Mouse (Mus musculus) liver, adult 2 months (tissue): ENCODE results near the gene Ncln. TPM values are rescaled to one million over a fixed set of nuclear protein-coding genes. Genes with fewer than 3 reads are reported as not detected.

Experiments used
- DNase-seq: peaks from one replicate; pipeline ENCODE4 v3.0.0-alpha.2; 2011; ENCODE audit warnings: low read depth, low spot score; ENCODE audit errors: extremely low read depth
- H3K27ac ChIP-seq: fragments of 200-500 bp; replicated peaks from 2 replicates; pipeline ENCODE4 v1.5.1; 2012; ENCODE audit warnings: low read depth, mild to moderate bottlenecking, control low read depth, inconsistent platforms, low read length; ENCODE audit not compliant: insufficient read depth
- H3K27me3 ChIP-seq: fragments of 200-500 bp; 2 replicates; pipeline ENCODE4 v1.6.1; 2012; ENCODE audit warnings: mild to moderate bottlenecking, moderate library complexity, low read length, inconsistent platforms; ENCODE audit not compliant: control insufficient read depth, insufficient read depth
- H3K36me3 ChIP-seq: fragments of 200-500 bp; 2 replicates; pipeline ENCODE4 v1.6.1; 2012; ENCODE audit warnings: low read length, inconsistent platforms; ENCODE audit not compliant: control insufficient read depth, insufficient read depth
- H3K4me1 ChIP-seq: fragments of 200-500 bp; 2 replicates; pipeline ENCODE4 v1.6.1; 2011; ENCODE audit warnings: low read length; ENCODE audit not compliant: control insufficient read depth, insufficient read depth
- H3K4me3 ChIP-seq: fragments of 200-500 bp; 2 replicates; pipeline ENCODE4 v1.5.1; 2011; ENCODE audit warnings: low read depth, mild to moderate bottlenecking, control low read depth, low read length, moderate library complexity; ENCODE audit not compliant: insufficient read depth
- H3K79me2 ChIP-seq: fragments of 200-500 bp; 2 replicates; pipeline ENCODE4 v1.6.1; 2012; ENCODE audit warnings: inconsistent platforms, mild to moderate bottlenecking, low read length, moderate library complexity; ENCODE audit not compliant: control insufficient read depth, insufficient read depth
- H3K9ac ChIP-seq: fragments of 200-500 bp; 2 replicates; pipeline ENCODE4 v1.6.1; 2012; ENCODE audit warnings: low read depth, mild to moderate bottlenecking, control low read depth, inconsistent platforms, low read length
- CTCF ChIP-seq: fragments of 200-500 bp; IDR thresholded peaks from 2 replicates; pipeline ENCODE4 v1.5.1; 2011; ENCODE audit warnings: low read depth, low read length, control low read depth
- POLR2A ChIP-seq: fragments of 200-500 bp; IDR thresholded peaks from 2 replicates; pipeline ENCODE4 v1.6.1; 2011; ENCODE audit warnings: low read length, control low read depth; ENCODE audit not compliant: insufficient read depth; ENCODE audit errors: extremely low read depth
- WGBS: fragments of 180-500 bp; shearing (Covaris S2); methylation state at CpG from one replicate; pipeline ENCODE4 v1.1.7; 2018; 5-methylcytosine and 5-hydroxymethylcytosine counted together
- polyA plus RNA-seq: library from polyadenylated mRNA; depleted of rRNA; stranded (reverse); fragments of >200 nt; gene quantifications from 2 replicates; pipeline ENCODE4 v1.2.3, GENCODE M21; 2012
- total RNA-seq: library from RNA; depleted of rRNA; stranded (reverse); fragments of >200 nt; gene quantifications from 2 replicates; pipeline ENCODE4 v1.2.3, GENCODE M21; 2014

Ncln gene
- total and polyA plus RNA-seq, 2 experiments, result 31.6 to 159 TPM

DNA sequence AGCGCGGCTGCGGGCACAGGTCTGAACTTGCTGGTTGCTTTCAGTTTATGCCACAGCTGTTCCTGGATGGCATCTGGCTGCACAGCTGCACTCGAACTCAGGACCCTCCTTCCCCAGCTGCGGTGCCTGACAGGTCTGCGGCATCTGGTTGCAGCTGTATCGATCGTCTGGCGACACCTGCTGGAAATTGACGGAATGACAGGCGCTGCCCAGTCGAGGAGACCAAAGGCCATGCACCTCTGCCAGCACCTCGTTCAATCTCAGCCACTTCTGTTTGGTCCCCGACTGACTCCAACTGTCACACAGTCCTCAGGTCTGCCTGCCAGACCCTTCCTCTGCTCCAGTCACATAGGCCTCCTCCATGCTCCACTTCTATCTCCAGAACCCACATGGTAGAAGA lies 30.6 kb upstream of the Ncln start:
- no peaks in the 10 kb centered on the region for H3K27me3 ChIP-seq
- no peaks in the 10 kb centered on the region for H3K4me1 ChIP-seq
- DNase-seq, result peak; percentile 52
- no peak overlapping the region for H3K9ac ChIP-seq
- no peaks in the 10 kb centered on the region; the same call in 1 of the 2 replicates for H3K36me3 ChIP-seq
- no peaks in the 10 kb centered on the region for H3K79me2 ChIP-seq
- 10% methylated on average over 14 of the region's 14 CpGs for WGBS
- TF ChIP-seq CTCF, result peak; percentile 100
- TF ChIP-seq POLR2A, result no peak
- no peak overlapping the region for H3K27ac ChIP-seq
- no peak overlapping the region for H3K4me3 ChIP-seq

DNA sequence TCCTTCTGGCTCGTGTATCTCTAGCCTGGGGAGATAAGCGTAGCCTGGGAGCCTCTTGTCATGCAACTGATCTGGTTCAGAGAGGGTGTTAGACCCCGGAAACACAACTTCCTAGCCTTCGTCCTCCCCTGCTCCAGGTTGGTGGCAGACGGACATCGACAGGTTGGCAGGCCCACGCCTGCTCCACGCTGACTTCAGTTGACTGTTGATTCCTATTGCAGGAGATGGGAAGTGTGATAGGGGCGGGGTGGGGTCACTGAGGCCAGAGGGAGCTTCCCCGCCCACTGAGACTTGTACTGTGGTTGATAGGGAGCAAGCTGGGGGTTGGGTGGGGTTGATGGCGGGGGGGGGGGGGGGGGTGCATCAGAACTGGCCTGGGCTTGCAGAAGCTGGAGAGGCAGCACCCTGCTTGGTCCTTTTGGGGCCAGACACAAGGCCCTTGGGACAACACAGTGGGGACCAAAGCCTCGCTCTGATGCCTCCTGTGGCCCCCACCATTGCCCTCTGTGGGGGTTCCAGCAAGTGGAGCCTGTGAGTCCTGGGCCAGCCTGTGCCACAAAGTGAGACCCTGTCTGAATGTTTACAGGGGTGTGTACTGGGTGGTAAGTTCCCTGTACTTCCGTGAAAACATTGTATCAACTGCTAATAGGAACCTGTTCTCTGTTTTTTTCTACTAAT lies 29.0 kb upstream of the Ncln start:
- no peaks in the 10 kb centered on the region for H3K79me2 ChIP-seq
- TF ChIP-seq POLR2A, result no peak
- no peak for TF ChIP-seq CTCF
- no peaks in the 10 kb centered on the region for H3K27me3 ChIP-seq
- no peaks in the 10 kb centered on the region for H3K4me1 ChIP-seq
- 73% methylated on average over 12 of the region's 13 CpGs for whole genome bisulfite sequencing
- no peaks in the 10 kb centered on the region for H3K36me3 ChIP-seq
- no peak overlapping the region for H3K4me3 ChIP-seq
- DNase-seq, result no peak
- H3K27ac ChIP-seq, result no peak overlapping the region
- no peak overlapping the region for H3K9ac ChIP-seq

- Histone ChIP-seq H3K79me2 (no peaks in the 10 kb centered on the region), H3K27ac (peak within 1 kb of the TSS; percentile 49), H3K4me3 (peak within 1 kb of the TSS; percentile 22; the same call in 1 of the 2 replicates), H3K27me3 (no peaks in the 10 kb centered on the region), H3K9ac (peak within 1 kb of the TSS; percentile 41), H3K36me3 (no peaks in the 10 kb centered on the region), H3K4me1 (no peaks in the 10 kb centered on the region)
- no peak for TF ChIP-seq POLR2A
- TF ChIP-seq CTCF, result no peak
- 43% methylated on average over 9 of the region's 9 CpGs for WGBS
- DNase-seq, result peak; percentile 34
Observed at GRCm38 (mm10) chr10:81524051-81524605, 27.9 kb upstream of the Ncln start, which contains the start of gene Gna15. TSS of gene Gna15 (minus strand) at chr10:81524225.

DNA sequence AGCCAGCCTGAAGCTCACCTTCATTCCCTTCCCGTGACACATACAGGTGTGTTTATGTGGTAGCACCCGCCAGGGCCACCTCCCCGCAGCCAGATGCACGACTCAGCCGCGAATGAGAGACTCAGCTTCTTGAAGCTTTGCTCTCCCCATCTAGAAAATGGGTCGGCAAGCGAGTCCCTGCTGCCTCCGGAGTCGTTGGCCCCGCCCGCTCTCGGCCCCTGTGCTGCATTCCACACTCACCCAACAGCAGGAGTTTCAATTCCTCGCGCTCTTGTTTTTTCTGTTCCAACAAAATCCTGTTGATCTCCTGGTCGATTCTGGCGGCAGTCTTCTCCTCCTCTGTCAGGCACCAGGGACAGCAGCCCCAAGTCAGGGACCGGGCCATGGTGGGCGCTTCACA lies 27.4 kb upstream of the Ncln start:
- no peak for DNase-seq
- H3K27ac ChIP-seq, result peak overlapping the region; percentile 49
- no peaks in the 10 kb centered on the region for H3K79me2 ChIP-seq
- no peaks in the 10 kb centered on the region for H3K27me3 ChIP-seq
- WGBS, result 36% methylated on average over 19 of the region's 19 CpGs
- H3K4me1 ChIP-seq, result no peaks in the 10 kb centered on the region
- peak overlapping the region; percentile 41 for H3K9ac ChIP-seq
- H3K36me3 ChIP-seq, result no peaks in the 10 kb centered on the region
- no peak for TF ChIP-seq POLR2A
- no peak for TF ChIP-seq CTCF
- peak overlapping the region; percentile 22; the same call in 1 of the 2 replicates for H3K4me3 ChIP-seq

- H3K79me2 ChIP-seq, result no peaks in the 10 kb centered on the region
- H3K36me3 ChIP-seq, result no peaks in the 10 kb centered on the region
- no peak for DNase-seq
- TF ChIP-seq CTCF (no peak), POLR2A (no peak)
- no peaks in the 10 kb centered on the region for H3K4me1 ChIP-seq
- no peak overlapping the region for H3K27ac ChIP-seq
- 68% methylated on average over 6 of the region's 6 CpGs for WGBS
- H3K27me3 ChIP-seq, result no peaks in the 10 kb centered on the region
- H3K9ac ChIP-seq, result no peak overlapping the region
- H3K4me3 ChIP-seq, result no peak overlapping the region
Observed at GRCm38 (mm10) chr10:81523142-81523541, 26.9 kb upstream of the Ncln start.

- Histone ChIP-seq H3K9ac (no peak overlapping the region), H3K4me1 (no peaks in the 10 kb centered on the region), H3K79me2 (no peaks in the 10 kb centered on the region), H3K4me3 (no peak overlapping the region), H3K27me3 (no peaks in the 10 kb centered on the region), H3K27ac (no peak overlapping the region), H3K36me3 (no peaks in the 10 kb centered on the region)
- 70% methylated on average over 3 of the region's 3 CpGs for WGBS
- no peak for TF ChIP-seq POLR2A
- TF ChIP-seq CTCF, result no peak
- DNase-seq, result no peak
Observed at GRCm38 (mm10) chr10:81519978-81520365, 23.8 kb upstream of the Ncln start.
